Mouse (Mus musculus) heart, embryonic 14.5 days (tissue): ENCODE measurements at regions not wholly inside any gene's neighbourhood (a gene's known extent, or its start where the extent isn't known, plus 50 kb on each side); places are given as distances from the start of the nearest gene placed in this dataset.

Experiments used
- ATAC-seq: fragments of 200-750 bp; cut with Nextera tagmentation; 2 replicates; pipeline ENCODE4 v1.8.0; 2017; ENCODE audit warnings: low read depth, moderate TSS enrichment; ENCODE audit not compliant: insufficient number of reproducible peaks, insufficient read depth, low FRiP score
- H3K27ac ChIP-seq, 2 experiments: fragments of 200-500 bp in 1 of 2; fragments of 300-500 bp in 1 of 2; sonication (generic) in 1 of 2; replicated peaks in 1 of 2; 2 replicates each; pipeline ENCODE4 v1.5.1; 2012 to 2014; ENCODE audit warnings: low read depth in 2 of 2, low read length in 2 of 2, control low read depth in 1 of 2, mild to moderate bottlenecking in 1 of 2, mixed read lengths in 1 of 2; ENCODE audit not compliant: control insufficient read depth in 1 of 2, insufficient read depth in 1 of 2
- H3K27me3 ChIP-seq: fragments of 300-500 bp; sonication (generic); 2 replicates; pipeline ENCODE4 v1.6.1; 2014; ENCODE audit warnings: mild to moderate bottlenecking, low read length, control low read depth; ENCODE audit not compliant: control insufficient read depth, insufficient read depth
- H3K36me3 ChIP-seq: fragments of 300-500 bp; sonication (generic); 2 replicates; pipeline ENCODE4 v1.6.1; 2014; ENCODE audit warnings: mild to moderate bottlenecking, control low read depth, low read length, mixed read lengths; ENCODE audit not compliant: control insufficient read depth, insufficient read depth
- H3K4me1 ChIP-seq, 2 experiments: fragments of 200-500 bp in 1 of 2; fragments of 300-500 bp in 1 of 2; sonication (generic) in 1 of 2; 2 replicates each; pipeline ENCODE4 v1.6.1; 2012 to 2014; ENCODE audit warnings: low read length in 2 of 2, control low read depth in 1 of 2, mixed read lengths in 1 of 2; ENCODE audit not compliant: control insufficient read depth in 2 of 2, insufficient read depth in 2 of 2
- H3K4me2 ChIP-seq: fragments of 300-500 bp; sonication (generic); 2 replicates; pipeline ENCODE4 v1.6.1; 2014; ENCODE audit warnings: mild to moderate bottlenecking, low read length
- H3K4me3 ChIP-seq, 2 experiments: fragments of 200-500 bp in 1 of 2; fragments of 300-500 bp in 1 of 2; sonication (generic) in 1 of 2; 2 replicates each; pipeline ENCODE4 v1.5.1; 2012 to 2014; ENCODE audit warnings: low read length in 2 of 2, mild to moderate bottlenecking in 2 of 2, control low read depth in 1 of 2, low read depth in 1 of 2, moderate library complexity in 1 of 2; ENCODE audit not compliant: control insufficient read depth in 1 of 2, insufficient read depth in 1 of 2
- H3K9ac ChIP-seq: fragments of 300-500 bp; sonication (generic); 2 replicates; pipeline ENCODE4 v1.6.1; 2014; ENCODE audit warnings: mild to moderate bottlenecking, low read length
- H3K9me3 ChIP-seq: fragments of 300-500 bp; sonication (generic); 2 replicates; pipeline ENCODE4 v1.6.1; 2016; ENCODE audit warnings: low read length, control low read depth; ENCODE audit not compliant: control insufficient read depth
- WGBS: fragments of 180-500 bp; shearing (Covaris S2); extraction: QIAGEN DNeasy Blood & Tissue Kit; methylation state at CpG from one replicate; pipeline ENCODE4 v1.1.7; 2014; 5-methylcytosine and 5-hydroxymethylcytosine counted together

DNA sequence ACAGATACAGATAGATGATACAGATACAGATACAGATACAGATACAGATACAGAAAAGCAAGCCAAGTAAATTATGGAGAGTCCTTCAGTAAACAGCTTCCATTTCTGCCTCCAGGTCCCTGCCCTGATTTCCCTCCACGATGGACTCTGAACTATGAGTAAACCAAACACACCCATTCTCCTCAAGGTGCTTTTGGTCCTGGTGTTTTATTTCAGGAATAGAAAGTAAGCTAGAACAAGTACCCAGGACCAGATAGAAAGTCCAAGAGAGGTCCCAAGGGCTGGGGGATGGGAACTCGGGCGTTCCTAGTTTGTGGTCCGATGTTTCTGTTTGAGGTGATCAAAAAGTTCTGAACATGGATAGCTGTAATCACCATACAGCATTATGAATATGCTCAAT is 69.5 kb upstream of the Gm9887 start:
- Histone ChIP-seq H3K27me3 (no peaks in the 10 kb centered on the region), H3K4me3 (no peak overlapping the region), H3K4me1 (peaks cover 7 to 9% of the 10 kb centered on the region in 2 experiments), H3K27ac (no peak overlapping the region), H3K9me3 (no peaks in the 10 kb centered on the region), H3K9ac (no peak overlapping the region), H3K36me3 (no peaks in the 10 kb centered on the region), H3K4me2 (no peak overlapping the region)
- ATAC-seq = no peak
- WGBS = 86% methylated on average over 4 of the region's 4 CpGs

DNA sequence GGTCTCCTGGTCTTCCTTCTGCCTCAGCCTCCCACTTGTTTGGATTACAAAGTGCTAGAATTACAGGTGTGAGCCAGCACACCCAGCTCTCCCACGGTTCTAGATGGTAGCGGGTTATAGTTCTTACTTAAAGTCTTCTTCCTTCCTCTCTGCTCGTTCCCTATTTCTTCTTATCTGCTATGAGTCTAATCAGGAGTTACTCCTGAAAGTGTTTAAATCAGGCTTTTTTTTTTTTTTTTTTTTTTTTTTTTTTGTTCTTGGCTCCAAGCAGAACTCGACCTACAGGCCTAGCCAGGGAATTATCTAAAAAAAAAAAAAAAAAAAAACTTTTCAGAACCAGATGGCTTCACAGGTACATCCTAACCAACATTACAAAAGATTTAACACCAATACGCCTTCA is 66.0 kb upstream of the Gm9887 start:
- Histone ChIP-seq H3K4me1 (no peaks in the 10 kb centered on the region), H3K9me3 (0 out of 2 replicates have a peak, but pooled peaks cover 3% of the 10 kb centered on the region), H3K36me3 (no peaks in the 10 kb centered on the region), H3K27ac (no peak overlapping the region), H3K4me2 (no peak overlapping the region), H3K4me3 (no peak overlapping the region), H3K27me3 (no peaks in the 10 kb centered on the region), H3K9ac (no peak overlapping the region)
- no peak for ATAC-seq
- WGBS = 62% methylated on average over 5 of the region's 5 CpGs

DNA sequence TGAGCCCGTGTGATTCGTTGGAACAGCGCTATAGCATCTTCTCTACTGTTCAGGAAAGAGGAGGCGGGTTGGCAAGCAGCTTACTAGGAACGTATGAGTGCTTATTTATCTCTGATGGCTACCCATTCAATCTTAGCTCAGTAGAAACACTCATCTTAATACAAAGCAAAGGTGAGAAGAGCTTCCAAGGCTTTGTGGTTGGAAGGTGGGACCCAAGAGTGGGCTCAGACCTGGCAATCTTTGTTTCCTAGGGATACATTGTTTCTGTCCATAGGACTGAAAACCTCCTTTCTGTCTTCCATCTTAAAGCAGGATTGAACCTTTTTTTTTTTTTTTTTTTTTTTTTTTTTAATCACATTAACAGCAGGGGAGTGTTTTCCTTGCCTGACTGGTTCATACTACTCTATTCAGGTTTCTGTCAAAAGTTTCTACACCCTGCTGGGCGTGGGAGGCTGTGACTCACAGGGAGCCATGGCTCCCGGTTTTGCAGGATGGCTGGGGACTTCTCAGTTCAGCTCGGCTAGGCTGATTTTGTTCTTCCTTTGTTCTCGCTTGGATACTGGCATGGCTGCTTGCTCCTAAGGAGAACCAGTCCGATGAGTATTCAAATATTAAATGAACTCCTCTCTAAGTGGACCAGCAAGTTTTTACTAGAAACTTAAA is 64.7 kb upstream of the Gm9887 start:
- H3K36me3 ChIP-seq = no peaks in the 10 kb centered on the region
- WGBS = 53% methylated on average over 10 of the region's 10 CpGs
- ATAC-seq = no peak
- no peak overlapping the region for H3K4me2 ChIP-seq
- no peak overlapping the region for H3K4me3 ChIP-seq
- no peak overlapping the region for H3K9ac ChIP-seq
- 0 out of 2 replicates have a peak, but pooled peaks cover 3% of the 10 kb centered on the region for H3K9me3 ChIP-seq
- H3K27ac ChIP-seq = no peak overlapping the region
- no peaks in the 10 kb centered on the region for H3K4me1 ChIP-seq
- no peaks in the 10 kb centered on the region for H3K27me3 ChIP-seq

DNA sequence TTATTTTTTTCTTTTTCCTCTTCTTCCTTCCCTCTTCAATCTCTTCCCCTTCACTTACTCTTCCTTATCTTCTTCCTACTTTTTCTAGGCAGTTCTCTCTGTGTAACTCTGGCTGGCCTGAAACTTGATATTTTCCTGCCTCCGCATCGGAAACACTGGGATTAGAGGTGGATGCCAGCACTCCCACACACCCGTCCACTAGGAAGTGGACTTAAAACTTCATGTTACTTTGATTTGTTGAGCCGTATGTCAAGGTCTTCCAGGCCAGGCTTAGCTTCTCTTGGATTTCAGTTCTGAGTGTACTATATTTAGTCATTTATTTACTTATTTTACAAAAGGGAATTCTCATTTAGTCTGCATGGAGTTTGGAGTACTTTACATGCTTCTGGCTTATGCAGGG is 62.1 kb upstream of the Gm9887 start:
- H3K4me3 ChIP-seq = no peak overlapping the region
- no peaks in the 10 kb centered on the region for H3K4me1 ChIP-seq
- H3K9ac ChIP-seq = no peak overlapping the region
- no peak overlapping the region for H3K27ac ChIP-seq
- H3K9me3 ChIP-seq = 0 out of 2 replicates have a peak, but pooled peaks cover 3% of the 10 kb centered on the region
- H3K4me2 ChIP-seq = no peak overlapping the region
- ATAC-seq = no peak
- 36% methylated on average over 4 of the region's 4 CpGs for WGBS
- H3K36me3 ChIP-seq = no peaks in the 10 kb centered on the region
- no peaks in the 10 kb centered on the region for H3K27me3 ChIP-seq

DNA sequence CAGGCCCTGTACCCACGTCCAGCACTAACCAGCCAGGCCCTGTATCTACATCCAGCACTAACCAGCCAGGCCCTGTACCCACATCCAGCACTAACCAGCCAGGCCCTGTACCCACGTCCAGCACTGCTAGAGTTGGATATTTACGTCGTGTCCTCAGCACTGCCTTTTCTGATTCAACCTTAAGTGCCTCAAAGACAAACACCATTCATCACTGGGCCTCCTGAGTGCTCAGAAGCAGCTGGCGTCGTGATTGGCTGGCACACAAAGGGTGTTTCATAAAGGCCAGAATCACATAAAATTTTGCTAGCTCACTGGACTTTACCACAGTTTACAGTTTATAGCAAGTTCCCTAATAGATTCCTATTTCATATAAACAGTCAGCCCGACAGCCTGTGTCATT is 59.8 kb upstream of the Gm9887 start:
- ATAC-seq = no peak
- no peaks in the 10 kb centered on the region for H3K27me3 ChIP-seq
- H3K27ac ChIP-seq = no peak overlapping the region

DNA sequence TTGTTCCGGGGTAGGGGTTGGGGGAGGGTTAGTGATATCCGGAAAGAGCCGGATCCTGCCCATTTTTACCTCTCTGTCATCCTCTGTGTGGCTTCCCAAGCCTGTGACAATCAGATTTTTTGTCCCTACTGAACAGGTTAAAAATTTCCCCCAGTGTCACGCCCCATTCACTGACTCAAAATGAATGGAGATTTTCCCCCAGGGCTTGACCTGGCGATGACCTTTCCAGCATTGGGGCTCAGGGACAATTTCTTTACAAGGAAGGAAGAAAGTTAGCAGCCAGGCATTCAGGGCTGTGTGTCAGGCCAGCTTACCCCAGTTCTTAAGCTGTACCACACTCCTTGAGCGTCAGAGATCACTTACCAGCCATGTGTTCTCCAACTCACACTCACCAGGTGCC is 55.9 kb upstream of the Gm9887 start:
- Histone ChIP-seq H3K4me3 (no peak overlapping the region), H3K4me2 (no peak overlapping the region), H3K4me1 (peaks cover 3 to 9% of the 10 kb centered on the region in 2 experiments; a peak in 3 of 4 replicates), H3K27me3 (no peaks in the 10 kb centered on the region), H3K9me3 (no peaks in the 10 kb centered on the region), H3K9ac (no peak overlapping the region), H3K36me3 (no peaks in the 10 kb centered on the region), H3K27ac (no peak overlapping the region)
- no peak for ATAC-seq
- 82% methylated on average over 6 of the region's 6 CpGs for WGBS

More for the DNA sequence above, 59.8 kb upstream of the Gm9887 start:
- Histone ChIP-seq H3K4me3 (no peak overlapping the region), H3K9me3 (0 out of 2 replicates have a peak, but pooled peaks cover 3% of the 10 kb centered on the region), H3K9ac (no peak overlapping the region), H3K4me2 (no peak overlapping the region), H3K4me1 (no peaks in the 10 kb centered on the region), H3K36me3 (no peaks in the 10 kb centered on the region)
- 64% methylated on average over 7 of the region's 7 CpGs for WGBS

DNA sequence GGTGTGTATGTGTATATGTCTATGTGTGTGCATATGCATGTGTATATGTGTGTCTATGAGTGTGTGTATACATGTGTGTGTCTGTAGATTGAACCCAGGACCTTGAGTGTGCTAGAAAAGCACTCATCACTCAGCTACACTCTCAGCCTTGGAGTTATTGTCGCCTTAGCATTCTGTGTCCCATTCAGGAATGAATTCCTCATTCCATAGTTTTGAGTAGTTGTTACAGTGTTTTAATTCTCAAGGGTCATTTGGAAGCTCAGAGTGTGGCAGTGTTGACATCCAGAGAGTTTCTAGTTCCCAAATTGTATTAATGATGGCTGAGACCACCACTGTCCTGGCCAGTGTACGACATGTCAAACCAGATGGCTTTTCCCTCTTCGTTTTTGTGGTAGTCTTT is 53.4 kb upstream of the Gm9887 start:
- Histone ChIP-seq H3K9ac (no peak overlapping the region), H3K27me3 (no peaks in the 10 kb centered on the region), H3K9me3 (no peaks in the 10 kb centered on the region), H3K4me2 (no peak overlapping the region), H3K27ac (no peak overlapping the region), H3K4me1 (peaks cover 7 to 12% of the 10 kb centered on the region in 2 experiments; a peak in 3 of 4 replicates), H3K4me3 (no peak overlapping the region), H3K36me3 (no peaks in the 10 kb centered on the region)
- ATAC-seq = no peak
- WGBS = 73% methylated on average over 3 of the region's 3 CpGs

DNA sequence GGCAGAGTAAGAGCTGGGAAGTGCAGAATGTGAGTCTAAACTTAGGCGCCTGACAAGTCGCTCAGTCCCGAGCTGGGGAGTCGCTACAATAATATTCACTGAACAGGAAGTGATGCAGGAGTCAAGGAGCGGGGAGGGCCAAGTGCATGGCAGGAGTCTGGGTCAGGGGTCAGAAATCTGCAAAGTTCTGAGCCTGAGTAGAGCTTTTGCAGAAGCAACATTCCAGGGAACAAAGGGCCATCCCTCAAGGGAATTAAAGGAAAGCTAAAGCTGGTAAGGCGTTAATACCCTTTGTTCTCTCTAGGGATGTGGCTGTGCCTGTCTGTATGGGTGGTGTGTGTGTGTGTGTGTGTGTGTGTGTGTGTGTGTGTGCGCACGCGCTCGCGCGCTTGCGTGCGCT is 52.7 kb upstream of the Gm9887 start:
- Histone ChIP-seq H3K4me2 (0 out of 2 replicates have a peak overlapping the region, but pooled peaks have one; percentile 1), H3K9ac (no peak overlapping the region), H3K27me3 (no peaks in the 10 kb centered on the region), H3K9me3 (no peaks in the 10 kb centered on the region), H3K36me3 (no peaks in the 10 kb centered on the region), H3K4me3 (no peak overlapping the region), H3K27ac (peak overlapping the region; percentile 2 to 41; a peak in 2 of 4 replicates), H3K4me1 (peaks cover 7 to 12% of the 10 kb centered on the region in 2 experiments; a peak in 3 of 4 replicates)
- WGBS = 60% methylated on average over 14 of the region's 14 CpGs
- ATAC-seq = peak; percentile 57; the same call in 1 of the 2 replicates
